ENCODE assay signal across 24 mouse cellular contexts in the genomic region with DNA sequence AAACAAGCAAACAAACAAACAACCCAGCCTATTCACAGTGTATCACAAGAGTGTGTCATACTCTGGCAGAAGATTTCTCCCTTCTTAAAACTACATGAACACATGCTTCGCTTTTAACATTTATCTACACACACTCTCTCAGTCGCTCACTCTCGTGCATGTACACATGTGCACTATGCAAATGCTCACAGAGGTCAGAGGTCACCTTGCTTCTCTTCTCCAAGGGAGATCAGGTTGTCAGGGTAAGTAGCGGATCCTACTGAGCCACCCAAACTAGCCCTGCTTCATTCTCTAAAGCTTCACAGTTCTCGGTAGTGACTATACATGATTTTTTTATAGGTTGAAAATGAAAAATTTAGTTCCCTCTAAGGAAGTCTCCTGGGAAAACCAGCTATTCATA.
DNase-seq lines count a peak whose midpoint lies in the region; ATAC-seq lines count a peak whose summit lies in the region.
"Had no signal": no experiment of that assay in that cellular context is flagged by ENCODE, and none has a peak within 500 bp of the region (broad histone marks: within the 10 kb centered on the region; RNA-seq: fewer than 3 reads in every experiment).

No protein-coding gene starts in this region.

- no peak overlapping the region for H3K4me3 ChIP-seq in kidney, embryonic 15.5 days (replicated peaks)
- no peak overlapping the region for H3K4me3 ChIP-seq in midbrain, embryonic 11.5 days (ENCODE audit: low read depth, low read length)
- H3K4me3 ChIP-seq in midbrain, embryonic 15.5 days = no peak overlapping the region
- H3K4me3 ChIP-seq: embryonic facial prominence, embryonic 13.5 days; forebrain, embryonic 13.5 days; heart, adult 2 months; heart, embryonic 15.5 days had no signal

- peak; percentile 64 for DNase-seq in embryo, embryonic 10 days (ENCODE audit: low spot score)
- no peak for DNase-seq in embryo, embryonic 9.5 days (ENCODE audit: extremely low spot score)
- DNase-seq in kidney, postnatal 10 days = no peak
- peak; percentile 75 for DNase-seq in midbrain, embryonic 11.5 days (ENCODE audit: low spot score, missing footprints)
- DNase-seq in testis, postnatal 10 days (ENCODE audit: low spot score) = no peak
- no peak for DNase-seq in natural killer cell, adult 2 months (ENCODE audit: low spot score in 2 of 2)
- DNase-seq: adrenal gland, adult 8-10 months; adrenal gland, postnatal 36 days; B cell, adult 2 months; cerebellum, adult 8-10 months; cerebellum, postnatal 14 days; forebrain, postnatal 0 days; gastrocnemius, postnatal 14 days; heart, adult 2 months; heart, postnatal 14 days had no signal

- no peaks in the 10 kb centered on the region; the same call in 1 of the 2 replicates for H3K36me3 ChIP-seq in kidney, embryonic 15.5 days
- no peaks in the 10 kb centered on the region for H3K36me3 ChIP-seq in midbrain, embryonic 11.5 days (ENCODE audit: control insufficient read depth, insufficient read depth, low read length)
- H3K36me3 ChIP-seq in midbrain, embryonic 15.5 days (replicated peaks) = no peaks in the 10 kb centered on the region
- H3K36me3 ChIP-seq: embryonic facial prominence, embryonic 13.5 days; G1E; heart, embryonic 15.5 days had no signal

- H3K27me3 ChIP-seq in kidney, embryonic 15.5 days = no peaks in the 10 kb centered on the region
- peaks cover 6% of the 10 kb centered on the region for H3K27me3 ChIP-seq in midbrain, embryonic 11.5 days (ENCODE audit: control insufficient read depth, insufficient read depth, low read length)
- no peaks in the 10 kb centered on the region for H3K27me3 ChIP-seq in midbrain, embryonic 15.5 days (replicated peaks)
- H3K27me3 ChIP-seq: embryonic facial prominence, embryonic 13.5 days; forebrain, embryonic 13.5 days; heart, embryonic 15.5 days had no signal

- ATAC-seq in kidney, embryonic 15.5 days (replicated peaks; ENCODE audit: low FRiP score) = 0 out of 2 replicates have a peak, but pooled peaks have one; percentile 36
- no peak; the same call in 1 of the 2 replicates for ATAC-seq in midbrain, embryonic 11.5 days (ENCODE audit: low FRiP score)
- no peak for ATAC-seq in midbrain, embryonic 15.5 days (replicated peaks)
- ATAC-seq: CD4-positive, CD25-positive, alpha-beta regulatory T cell, adult 4 months; forebrain, embryonic 13.5 days; forebrain, postnatal 0 days; hindbrain, embryonic 16.5 days had no signal

- no peak overlapping the region for H3K4me2 ChIP-seq in kidney, embryonic 15.5 days
- H3K4me2 ChIP-seq in midbrain, embryonic 11.5 days = no peak overlapping the region
- H3K4me2 ChIP-seq in midbrain, embryonic 15.5 days = no peak overlapping the region
- H3K4me2 ChIP-seq: embryonic facial prominence, embryonic 13.5 days; forebrain, embryonic 13.5 days; heart, embryonic 11.5 days; heart, embryonic 15.5 days had no signal

- 49% methylated on average over 5 of the region's 5 CpGs for WGBS in kidney, embryonic 15.5 days
- 40% methylated on average over 5 of the region's 5 CpGs for WGBS in midbrain, embryonic 11.5 days
- 51% methylated on average over 5 of the region's 5 CpGs for WGBS in midbrain, embryonic 15.5 days

- no peaks in the 10 kb centered on the region for H3K9me3 ChIP-seq in kidney, embryonic 15.5 days (replicated peaks)
- no peaks in the 10 kb centered on the region for H3K9me3 ChIP-seq in midbrain, embryonic 11.5 days (ENCODE audit: control insufficient read depth, low read length)
- H3K9me3 ChIP-seq in midbrain, embryonic 15.5 days = no peaks in the 10 kb centered on the region
- H3K9me3 ChIP-seq: embryonic facial prominence, embryonic 13.5 days; forebrain, embryonic 13.5 days; heart, embryonic 15.5 days had no signal

- H3K4me1 ChIP-seq in kidney, embryonic 15.5 days = peaks cover 39% of the 10 kb centered on the region
- H3K4me1 ChIP-seq in midbrain, embryonic 11.5 days (ENCODE audit: control insufficient read depth, insufficient read depth, low read length) = peaks cover 19% of the 10 kb centered on the region
- peaks cover 21% of the 10 kb centered on the region for H3K4me1 ChIP-seq in midbrain, embryonic 15.5 days

- H3K27ac ChIP-seq in kidney, embryonic 15.5 days = no peak overlapping the region
- H3K27ac ChIP-seq in midbrain, embryonic 11.5 days (ENCODE audit: low read depth, low read length) = no peak overlapping the region
- H3K27ac ChIP-seq in midbrain, embryonic 15.5 days = no peak overlapping the region
- H3K27ac ChIP-seq: embryonic facial prominence, embryonic 13.5 days; forebrain, embryonic 13.5 days; heart, adult 2 months; heart, embryonic 15.5 days had no signal

- H3K9ac ChIP-seq in kidney, embryonic 15.5 days = no peak overlapping the region
- H3K9ac ChIP-seq in midbrain, embryonic 11.5 days (ENCODE audit: low read length) = no peak overlapping the region
- no peak overlapping the region for H3K9ac ChIP-seq in midbrain, embryonic 15.5 days
- H3K9ac ChIP-seq: embryonic facial prominence, embryonic 13.5 days; forebrain, embryonic 13.5 days; forebrain, postnatal 0 days; heart, embryonic 15.5 days had no signal

Comparison
In these comparisons a context has a peak if more than half of its experiments do, and no peak if none do; other contexts are left out.
1. DNase-seq: peak in embryo, embryonic 10 days (single experiment) and midbrain, embryonic 11.5 days (single experiment); none in embryo, embryonic 9.5 days (single experiment), kidney, postnatal 10 days (single experiment), testis, postnatal 10 days (single experiment) and natural killer cell, adult 2 months (0 of 2).